Mouse (Mus musculus): Measurements from ENCODE around the gene Dennd1a.

DNA sequence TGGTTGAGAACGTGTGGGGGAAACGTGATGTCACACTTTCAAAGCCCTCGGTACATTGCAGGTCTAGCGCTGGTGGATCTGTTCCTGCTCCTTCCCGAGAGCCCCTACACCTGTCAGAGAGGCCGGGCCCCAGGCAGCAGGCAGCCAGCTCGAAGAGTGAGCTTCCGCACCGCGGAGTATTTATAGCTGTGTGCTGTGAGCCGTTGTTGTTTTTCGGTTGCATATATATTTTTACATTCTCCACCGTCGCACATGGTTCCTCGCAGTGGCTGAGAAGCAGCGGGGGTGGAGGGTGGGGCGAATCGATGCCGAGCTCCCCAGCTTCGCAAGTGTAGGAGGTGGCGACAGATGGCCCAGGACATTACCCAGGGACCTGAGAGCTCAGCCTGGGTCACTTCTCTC is 522.1 kb downstream of the Dennd1a start:
- TF ChIP-seq CTCF (conservative IDR thresholded peaks at IDR 0.05; ENCODE audit: insufficient read depth, insufficient read length, low read depth, low read length) = no peak
- no peak for TF ChIP-seq POLR2A (IDR thresholded peaks at IDR 0.05; ENCODE audit: low read depth, low read length)
